Mouse (Mus musculus): ENCODE data around the gene Tspan9.

Tspan9 gene

DNA sequence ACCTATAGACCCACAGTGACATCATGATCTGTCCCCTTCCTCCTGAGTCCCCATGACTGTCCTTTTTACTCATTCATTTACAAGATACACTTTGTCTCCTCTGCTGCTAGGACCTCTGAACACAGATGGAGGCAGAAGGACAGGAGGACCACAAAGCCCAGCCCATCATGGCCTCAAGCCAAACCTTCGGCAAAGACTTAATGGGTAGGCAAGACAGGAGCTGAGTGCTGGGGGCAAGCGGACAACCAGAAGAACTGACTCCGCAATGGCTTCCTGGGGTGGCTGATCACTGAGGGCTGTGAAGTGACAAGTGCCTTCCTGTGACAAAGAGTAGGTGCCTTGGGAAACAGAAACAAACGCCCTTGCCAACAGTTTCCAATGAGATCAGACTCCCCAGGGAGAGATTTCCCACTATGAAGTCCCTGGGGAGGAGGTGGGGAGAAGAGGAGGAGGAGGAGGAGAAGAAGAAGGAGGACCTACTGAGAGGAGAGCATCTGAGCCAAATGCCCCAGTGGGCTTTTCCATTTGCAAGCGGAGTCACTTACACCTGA lies 67.9 kb downstream of the Tspan9 start:
- DNase-seq (ENCODE audit: low spot score), result no peak

DNA sequence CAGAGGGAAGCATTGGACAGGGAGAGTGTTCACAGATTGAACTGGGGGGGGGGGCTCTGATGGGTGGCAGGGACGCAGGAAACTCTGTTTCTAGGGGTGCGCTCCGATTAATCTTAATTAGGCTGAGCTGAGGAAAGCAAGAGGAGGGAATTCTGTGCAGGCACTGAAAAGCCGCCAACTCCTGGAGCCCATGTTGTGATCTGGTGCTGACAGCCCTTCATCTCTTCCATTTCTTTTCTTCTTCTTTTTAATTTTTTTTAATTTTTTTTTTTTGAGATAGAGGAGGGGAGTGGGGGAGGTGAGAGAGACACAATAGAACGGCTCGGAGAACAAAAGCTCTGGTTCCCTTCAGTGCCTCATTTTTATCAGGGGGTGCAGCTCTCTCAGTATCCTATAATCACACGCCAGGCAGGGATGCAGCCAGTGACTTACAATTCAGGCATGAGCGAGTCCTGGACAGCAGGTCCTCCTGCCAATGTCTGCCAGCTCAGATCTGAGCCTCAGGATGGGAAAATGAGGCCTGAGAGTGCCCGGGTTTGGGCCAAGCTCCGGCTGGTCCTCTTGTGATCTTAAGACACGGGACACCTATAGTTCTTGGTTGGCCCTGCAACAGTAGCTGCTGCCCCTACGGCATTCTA lies 72.4 kb downstream of the Tspan9 start:
- DNase-seq (ENCODE audit: low spot score), result no peak

DNA sequence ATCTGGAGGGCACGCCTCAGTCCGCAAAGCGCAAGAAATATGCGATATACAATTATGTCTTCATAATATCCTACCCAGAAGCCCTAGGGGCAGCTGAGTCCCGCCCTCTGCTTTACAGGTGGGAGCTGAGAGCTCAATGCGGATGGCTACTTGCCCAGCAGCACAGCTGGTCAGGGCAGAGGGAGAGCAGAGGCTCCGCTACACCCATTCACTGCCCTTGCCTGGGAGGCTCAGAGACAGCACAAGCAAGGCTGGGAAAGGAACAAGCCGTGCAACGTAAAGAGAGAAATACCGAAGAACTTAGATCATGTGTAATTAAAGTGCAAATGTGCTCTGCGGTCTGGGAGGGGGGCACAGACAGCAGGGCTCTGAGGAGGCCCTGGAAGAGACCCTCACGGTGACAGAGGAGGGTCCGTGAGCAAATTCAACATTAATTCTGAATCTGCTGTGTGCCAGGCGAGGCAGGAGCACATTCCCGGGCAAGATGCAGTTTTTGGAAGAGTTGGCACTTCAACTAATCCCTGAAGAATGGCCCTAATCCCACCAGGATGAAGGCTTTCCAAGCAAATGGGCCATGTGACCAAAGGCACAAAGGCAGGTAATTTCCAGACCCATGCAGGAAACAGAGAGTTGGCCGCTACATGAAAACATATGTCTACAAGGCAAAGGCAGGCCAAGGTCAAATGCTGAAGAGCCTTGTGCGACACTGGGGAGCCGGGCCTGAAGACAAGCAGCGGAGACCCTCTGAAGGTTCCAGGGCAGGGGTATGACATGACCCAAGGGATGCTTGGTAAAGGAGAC lies 73.1 kb downstream of the Tspan9 start:
- no peak for DNase-seq (ENCODE audit: low spot score)

DNA sequence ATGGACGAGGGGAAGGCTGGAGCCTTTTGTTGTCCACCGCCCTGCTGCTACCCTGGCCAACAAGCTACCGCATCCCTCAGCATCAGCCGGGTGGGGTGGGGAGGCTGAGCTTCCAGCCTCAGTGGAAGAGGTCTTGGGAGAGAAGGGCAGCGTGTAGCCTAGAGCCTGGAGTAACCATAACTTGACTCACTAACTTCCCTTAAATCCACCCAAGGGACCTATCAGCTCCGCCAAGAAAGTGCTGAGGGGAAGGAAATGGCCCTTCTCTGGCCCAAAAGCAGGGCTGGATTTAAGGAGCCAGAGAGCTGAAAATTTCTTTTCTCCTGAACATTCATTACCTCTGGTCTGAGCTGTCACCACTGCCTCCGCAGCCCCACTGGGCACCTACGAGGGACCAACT lies 75.2 kb downstream of the Tspan9 start:
- DNase-seq (ENCODE audit: low spot score), result no peak

DNA sequence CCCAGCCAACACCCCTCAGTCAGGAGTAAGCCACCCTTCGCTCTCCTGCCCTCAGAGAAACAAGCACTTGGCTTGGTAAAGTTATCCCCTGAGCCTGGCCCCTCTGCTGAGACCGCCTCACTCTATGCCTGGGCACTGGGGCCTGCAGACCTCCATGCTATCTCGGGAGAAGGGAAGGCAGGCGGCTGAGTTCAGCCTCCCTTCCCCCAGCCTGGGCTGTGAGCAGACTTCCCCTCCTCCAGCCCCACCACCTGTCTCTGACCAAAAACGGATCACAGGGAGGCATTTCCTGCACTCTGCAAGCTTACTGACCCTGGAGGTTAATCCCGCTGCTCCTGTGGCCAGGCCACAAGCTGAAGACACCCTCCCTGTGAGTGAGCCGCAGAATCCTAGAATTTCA lies 77.4 kb downstream of the Tspan9 start:
- DNase-seq (ENCODE audit: low spot score), result no peak

DNA sequence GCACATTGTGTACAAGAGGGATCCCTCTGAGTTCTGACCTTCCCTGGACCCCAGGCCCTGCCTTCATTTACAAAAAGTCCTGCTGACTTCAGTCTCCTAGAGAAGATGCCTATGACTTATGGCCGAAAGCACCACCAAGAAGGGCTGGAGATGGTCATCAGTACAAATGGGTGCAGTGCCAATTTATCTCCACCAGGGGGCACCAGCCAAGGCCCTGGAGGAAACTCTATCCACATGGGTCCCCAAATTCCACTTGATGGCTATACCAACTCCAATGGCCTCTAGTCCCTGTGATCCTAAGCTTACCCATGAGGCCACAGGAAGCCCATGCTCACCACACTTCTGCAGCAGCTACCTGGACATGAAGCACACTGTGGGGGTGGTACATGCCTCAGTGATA lies 79.9 kb downstream of the Tspan9 start:
- DNase-seq (ENCODE audit: low spot score), result peak; percentile 10

DNA sequence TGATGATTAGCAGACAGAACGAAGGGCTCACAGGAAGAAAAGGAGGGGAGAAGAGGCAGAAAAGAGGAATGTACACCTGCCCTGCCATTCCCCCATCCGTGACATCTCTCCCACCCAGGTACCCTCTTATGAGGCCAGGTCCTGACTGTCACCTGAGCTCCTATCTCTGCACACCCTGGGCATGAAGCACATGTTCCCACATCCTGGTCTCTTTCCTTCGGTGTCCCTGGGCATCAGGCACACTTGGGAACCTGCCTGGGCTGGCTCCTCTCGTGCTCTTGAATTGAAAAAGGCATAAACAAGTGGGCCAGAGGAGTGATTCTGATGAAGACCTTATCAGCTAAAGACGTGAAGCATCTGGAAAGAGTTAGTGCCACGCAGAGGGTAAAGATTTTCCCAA lies 80.6 kb downstream of the Tspan9 start:
- no peak for DNase-seq (ENCODE audit: low spot score)

DNA sequence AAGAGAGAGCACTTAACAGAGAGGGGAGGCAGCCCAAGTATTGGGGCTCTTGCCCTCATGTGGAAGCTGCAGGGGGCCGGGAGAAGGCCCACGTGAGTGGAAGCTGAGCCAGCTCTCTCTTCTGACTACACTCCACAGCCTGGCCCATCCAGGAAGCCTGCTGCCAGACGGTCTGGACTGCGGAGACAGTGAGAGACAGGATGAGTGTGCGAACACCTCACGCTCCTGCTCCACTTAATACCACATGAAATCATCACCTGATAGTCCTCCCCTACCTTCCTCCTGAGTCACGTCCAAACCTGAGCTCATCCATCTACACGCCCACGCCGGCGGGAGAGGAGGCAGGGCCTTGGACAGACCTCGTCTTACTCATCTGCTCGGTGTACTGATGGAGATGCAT lies 81.2 kb downstream of the Tspan9 start:
- DNase-seq (ENCODE audit: low spot score), result no peak

DNA sequence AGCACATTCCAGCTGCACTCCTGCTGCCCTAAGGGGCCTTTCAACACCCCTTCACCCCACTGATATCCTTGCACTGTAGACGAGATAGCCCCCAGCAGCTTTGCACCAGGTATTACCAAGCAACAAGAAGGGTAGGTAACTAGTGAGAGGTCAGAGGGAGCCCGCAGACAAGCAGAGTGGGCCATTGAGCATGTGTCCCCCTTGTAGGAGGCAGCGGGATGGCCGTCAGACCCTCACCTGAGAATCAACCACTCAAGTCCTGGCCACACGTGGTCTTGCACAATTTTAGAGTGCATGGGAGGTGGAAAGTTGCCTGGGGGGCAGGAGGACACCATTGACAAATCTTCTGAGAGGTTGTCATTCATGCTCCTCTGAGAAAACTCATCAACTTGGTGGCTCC lies 82.1 kb downstream of the Tspan9 start:
- DNase-seq (ENCODE audit: low spot score), result no peak

DNA sequence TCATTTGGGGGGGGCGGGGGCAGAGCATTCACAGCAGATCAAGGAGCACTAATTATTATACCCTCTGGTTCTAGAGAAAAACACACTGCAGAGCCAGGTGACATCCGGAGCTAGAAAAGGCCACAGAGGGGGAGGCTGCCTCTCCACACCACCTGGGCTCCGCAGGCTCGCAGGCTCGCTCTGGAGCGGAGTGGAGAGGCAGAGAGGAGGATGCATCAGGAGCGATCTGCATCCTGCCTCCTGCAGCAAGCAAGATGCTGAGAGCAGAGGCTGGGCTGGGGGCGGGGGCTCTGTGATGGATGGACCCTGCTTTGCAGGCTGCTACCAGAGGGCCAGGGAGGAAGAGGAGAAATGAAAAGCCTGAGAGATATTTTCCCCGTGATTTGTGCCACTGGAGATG lies 84.8 kb downstream of the Tspan9 start:
- no peak for DNase-seq (ENCODE audit: low spot score)

DNA sequence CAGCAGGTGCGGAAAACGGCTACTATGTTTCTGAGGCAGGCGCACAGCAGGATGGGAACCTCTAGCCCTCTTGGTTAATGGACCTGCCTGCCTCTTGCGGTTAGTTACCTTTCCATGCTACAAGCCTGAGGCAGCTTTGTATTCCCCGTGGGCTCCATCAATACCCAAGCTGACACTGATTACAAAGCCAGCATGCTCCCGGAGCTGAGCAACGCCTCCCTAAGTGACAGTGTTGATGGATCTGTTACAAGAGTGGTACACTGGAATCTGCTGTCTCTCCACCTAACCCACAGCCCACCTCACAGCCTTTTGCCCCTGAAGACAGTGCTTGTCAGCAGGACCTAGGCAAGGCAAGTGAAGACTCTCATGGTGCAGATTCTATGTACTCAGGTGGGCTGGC lies 85.2 kb downstream of the Tspan9 start:
- DNase-seq (ENCODE audit: low spot score), result no peak

DNA sequence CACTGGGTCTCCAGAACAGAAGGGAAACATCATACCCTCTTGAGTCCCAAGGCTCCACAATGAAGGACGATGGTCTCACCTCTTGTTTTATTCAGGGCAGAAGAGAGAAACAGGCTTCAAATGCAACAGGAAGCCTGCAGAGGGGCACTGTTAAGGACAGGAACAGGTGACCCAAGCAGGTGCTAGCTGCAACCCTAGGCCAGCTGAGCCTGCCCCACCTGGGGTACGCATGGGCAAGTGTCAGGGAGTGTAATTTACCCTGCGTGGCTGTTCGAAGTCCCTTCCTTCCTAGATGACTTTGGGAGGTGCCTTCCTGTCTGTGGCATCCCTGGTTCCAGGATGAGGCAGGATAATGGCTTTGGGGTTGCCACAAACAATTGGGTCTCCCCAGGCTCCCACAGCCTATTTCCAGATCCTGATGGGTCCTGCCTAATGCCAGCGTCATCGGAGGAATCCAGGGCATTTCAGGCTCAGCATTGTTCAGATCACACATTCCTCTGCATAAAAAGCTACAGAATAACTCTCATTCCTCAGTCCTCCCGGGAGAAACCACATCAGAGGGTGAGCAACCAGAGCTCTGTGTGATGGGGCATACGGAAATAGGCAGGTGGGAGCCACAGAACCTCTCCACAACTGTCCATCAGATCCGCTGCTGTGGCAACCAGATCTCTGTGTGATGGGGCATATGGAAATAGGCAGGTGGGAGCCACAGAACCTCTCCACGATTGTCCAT lies 90.2 kb downstream of the Tspan9 start:
- no peak for DNase-seq (ENCODE audit: low spot score)

DNA sequence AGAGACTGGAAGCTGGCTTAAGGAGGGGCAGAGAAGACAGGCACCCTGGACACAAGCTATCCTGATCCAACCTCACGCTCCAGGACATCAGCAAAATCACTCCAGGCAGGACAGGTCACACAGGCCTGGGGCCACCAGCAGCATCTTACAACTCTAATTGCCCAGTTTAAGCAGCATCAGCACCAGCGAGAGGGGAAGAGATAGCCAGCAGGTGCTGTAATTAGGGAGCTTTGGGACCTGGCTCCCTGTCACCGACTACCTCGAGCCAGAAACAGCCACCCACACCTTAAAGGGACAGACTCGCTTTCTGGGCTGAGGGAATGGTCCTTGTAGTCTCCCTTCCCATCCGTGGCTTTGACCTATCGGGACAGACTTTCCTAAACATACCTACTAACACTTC lies 95.7 kb downstream of the Tspan9 start:
- no peak for DNase-seq (ENCODE audit: low spot score)

DNA sequence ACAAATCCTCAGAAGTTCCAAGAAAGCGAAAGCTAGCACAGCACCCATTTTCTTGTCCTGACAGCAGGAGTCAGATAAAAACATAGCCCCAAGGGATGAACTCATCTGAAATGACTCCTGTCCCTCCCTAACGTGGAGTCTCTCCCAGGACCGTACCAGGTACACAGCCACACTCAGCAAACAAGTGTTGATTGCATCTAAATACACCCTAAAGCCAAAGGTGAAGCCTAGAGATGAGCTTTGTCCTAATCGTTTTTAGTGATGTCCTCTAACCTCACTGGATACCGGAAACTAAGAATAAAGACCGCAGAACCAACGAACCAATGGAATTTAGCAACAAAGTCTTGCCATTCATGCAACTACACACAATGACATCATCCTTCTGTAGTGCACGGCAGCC lies 96.2 kb downstream of the Tspan9 start:
- DNase-seq (ENCODE audit: low spot score), result no peak

DNA sequence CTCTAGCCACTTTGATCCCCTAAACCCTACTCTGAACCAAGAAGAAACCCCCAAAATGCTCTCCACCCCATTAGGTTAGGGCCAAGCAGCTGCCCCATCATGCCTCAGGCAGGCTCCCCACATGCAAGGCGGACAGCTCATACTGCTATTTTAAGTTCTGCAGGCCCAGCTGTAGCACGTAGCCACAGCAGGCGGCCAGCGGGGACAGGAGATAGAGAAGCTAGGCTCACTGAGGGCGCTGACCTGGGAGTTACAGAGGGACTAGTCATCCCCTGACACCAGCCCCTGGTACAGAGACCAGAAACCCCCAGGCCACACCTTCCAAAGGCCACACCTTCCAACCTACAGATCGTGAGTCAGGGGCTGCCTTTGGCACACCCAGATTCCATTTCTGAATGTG lies 96.6 kb downstream of the Tspan9 start:
- DNase-seq (ENCODE audit: low spot score), result no peak

DNA sequence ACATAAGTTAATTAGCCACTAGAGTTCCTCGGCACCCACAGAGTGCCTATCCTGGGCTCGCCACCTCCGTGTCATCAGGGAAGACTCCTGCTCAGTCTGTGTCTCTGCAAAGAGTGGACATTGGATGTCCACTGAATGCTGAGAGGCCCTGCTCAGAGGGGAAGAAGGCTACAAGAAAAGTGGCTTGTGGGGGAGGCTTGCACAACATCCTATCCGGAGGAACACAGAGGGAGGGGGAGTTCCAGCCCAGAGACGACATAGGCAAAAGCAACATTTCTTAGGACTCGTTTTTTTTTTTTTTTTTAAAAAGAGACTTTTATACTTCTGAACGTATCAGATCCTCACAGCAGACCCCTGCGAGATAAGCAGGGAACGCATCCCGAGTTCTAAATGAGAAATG lies 98.7 kb downstream of the Tspan9 start:
- no peak for DNase-seq (ENCODE audit: low spot score)

DNA sequence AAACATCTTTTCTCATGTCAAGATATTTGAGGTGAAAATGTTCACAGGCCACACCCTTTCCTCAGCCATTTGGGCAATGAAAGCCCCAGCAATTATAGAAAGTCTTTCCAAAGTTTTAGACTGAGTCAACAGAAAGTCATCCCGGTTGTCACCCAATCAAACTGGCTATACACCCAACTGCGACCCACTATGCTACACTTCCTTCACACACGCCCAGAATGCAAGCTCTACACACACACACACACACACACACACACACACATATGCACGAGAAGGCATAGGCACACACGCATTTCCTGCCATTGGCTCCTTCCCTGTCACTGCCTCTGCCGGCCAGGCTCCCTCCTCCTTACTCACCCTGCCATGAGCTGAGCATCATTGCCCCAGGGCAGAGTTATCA lies 99.9 kb downstream of the Tspan9 start:
- DNase-seq (ENCODE audit: low spot score), result no peak

DNA sequence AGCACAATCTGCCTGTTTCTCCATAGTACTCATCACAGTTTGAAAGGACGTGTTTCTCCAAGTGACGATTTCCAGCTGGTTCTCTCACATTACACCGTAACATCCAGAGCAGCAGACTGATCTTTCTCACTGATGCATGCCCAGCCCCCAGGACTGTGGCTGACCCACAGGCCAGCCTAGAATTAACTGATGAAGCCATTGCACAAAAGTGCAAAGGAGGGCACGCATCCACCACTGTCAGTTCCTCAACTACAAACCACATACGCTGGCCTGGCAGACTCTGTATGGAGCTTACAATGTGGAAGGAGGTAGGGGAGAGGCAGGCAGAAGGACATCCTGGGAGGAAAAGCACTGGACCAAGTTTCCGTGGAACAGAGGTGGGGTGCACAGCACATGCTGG lies 101.6 kb downstream of the Tspan9 start:
- DNase-seq (ENCODE audit: low spot score), result no peak

DNA sequence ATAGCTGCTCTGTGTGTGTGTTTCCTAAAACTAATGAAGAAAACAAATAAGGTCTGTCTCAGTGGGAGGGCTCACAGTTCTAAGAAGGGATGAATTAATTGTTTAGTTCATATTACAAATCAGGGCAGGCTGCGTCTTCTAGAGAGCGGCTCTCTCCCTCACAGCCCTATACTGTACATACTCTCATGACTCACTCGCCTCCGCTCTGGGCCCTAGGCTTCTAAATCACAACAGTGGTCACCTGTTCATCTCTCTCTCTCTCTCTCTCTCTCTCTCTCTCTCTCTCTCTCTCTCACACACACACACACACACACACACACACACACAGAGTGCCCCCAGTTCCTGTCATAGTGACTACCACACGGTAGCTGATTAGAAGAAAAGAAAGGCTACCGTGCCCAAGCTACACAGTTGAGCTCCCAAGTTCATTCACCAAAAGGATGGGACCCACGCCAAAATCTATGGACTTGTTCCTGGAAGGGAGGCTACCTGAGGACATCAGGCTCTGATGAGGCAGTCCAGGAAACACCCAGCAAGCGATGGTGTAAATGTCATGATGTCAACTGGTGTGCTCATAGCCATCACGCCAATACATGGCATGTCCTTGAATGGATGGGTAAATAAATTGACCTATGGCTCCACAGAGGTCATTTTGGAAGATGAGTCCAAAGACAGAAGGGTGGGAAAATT lies 104.2 kb downstream of the Tspan9 start:
- DNase-seq (ENCODE audit: low spot score), result no peak

DNA sequence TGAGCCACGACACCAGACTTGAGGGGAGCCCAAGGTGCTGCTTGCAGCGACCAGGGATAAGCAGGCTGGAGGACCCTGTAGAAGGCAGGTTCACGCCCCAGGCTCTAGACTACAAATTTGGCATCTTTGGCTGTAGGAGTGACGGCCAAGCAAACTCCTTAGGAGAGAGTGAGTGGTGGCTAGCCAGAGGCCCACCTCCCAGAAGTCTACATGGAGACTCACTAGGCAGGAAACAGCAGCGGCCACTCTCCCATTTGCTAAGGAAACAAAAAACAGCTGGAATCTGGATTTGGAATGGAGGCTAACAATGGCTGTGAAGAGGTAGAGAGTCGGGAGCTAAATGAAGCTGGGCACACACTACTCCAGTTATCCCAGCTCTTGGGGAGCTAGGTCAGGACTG lies 104.8 kb downstream of the Tspan9 start:
- no peak for DNase-seq (ENCODE audit: low spot score)

DNA sequence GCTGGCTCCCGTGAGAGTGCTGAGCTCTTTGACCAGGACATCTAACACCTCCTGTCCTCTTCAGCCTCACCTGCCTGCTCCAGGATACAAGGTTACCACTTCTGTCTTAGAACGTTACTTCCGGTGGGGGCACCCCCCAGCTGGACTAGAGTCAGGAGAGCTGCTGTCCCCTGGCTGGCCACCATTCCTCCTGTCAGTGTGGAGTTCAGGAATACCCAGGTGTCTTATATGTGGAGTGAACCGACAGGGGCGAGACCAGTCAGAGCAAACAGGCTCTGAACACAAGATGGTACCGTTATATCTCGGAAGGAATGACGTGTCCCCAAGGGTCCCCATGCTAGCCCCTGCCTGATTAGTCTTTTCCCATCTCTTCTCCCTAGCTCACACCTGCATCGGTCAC lies 106.8 kb downstream of the Tspan9 start:
- DNase-seq (ENCODE audit: low spot score), result no peak

DNA sequence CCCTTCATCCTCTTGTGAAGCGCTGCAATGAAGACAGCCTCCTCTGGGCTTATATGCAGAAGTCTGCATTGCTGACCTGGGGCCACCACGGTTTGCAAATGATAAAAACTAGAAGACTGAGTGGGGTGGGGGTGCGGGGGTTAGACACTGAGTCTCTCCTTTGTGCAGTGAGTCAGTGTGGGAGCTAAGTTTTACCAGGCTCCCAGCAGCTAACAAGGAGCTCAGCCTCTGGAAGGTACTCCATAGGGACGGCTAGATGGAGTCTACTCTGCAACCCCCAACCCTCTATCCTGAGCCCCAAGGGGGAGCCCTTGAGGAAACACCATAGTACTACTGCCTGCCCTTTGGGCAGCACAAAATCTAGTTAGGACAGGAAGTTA lies 107.5 kb downstream of the Tspan9 start:
- no peak for DNase-seq (ENCODE audit: low spot score)
